Mouse (Mus musculus): Measurements from ENCODE around the gene Dlx1.

- no peak for TF ChIP-seq CTCF (IDR thresholded peaks at IDR 0.05; ENCODE audit: extremely low read depth, insufficient read depth, insufficient read length, insufficient replicate concordance)
- TF ChIP-seq POLR2A (IDR thresholded peaks at IDR 0.05; ENCODE audit: low read depth, low read length): no peak
Measured at GRCm38 (mm10) chr2:71533094-71533493, 5.2 kb downstream of the Dlx1 start.

Measured in spleen, adult 2 months (tissue).